Mouse (Mus musculus): ENCODE measurements around the gene Rasgrp3.

The Rasgrp3 gene

GRCm38 (mm10) chr17:75505053-75505452 lies 69.4 kb downstream of the Rasgrp3 start:
- DNase-seq = no peak

GRCm38 (mm10) chr17:75506097-75506675 lies 70.5 kb downstream of the Rasgrp3 start:
- DNase-seq = peak; percentile 21

GRCm38 (mm10) chr17:75506708-75507641 lies 71.3 kb downstream of the Rasgrp3 start:
- DNase-seq = no peak

GRCm38 (mm10) chr17:75509257-75509656 lies 73.6 kb downstream of the Rasgrp3 start:
- DNase-seq = no peak

- DNase-seq = no peak
These were observed 80.9 kb downstream of the Rasgrp3 start for GRCm38 (mm10) chr17:75516591-75516990.

- no peak for DNase-seq
These were observed 82.6 kb downstream of the Rasgrp3 start for GRCm38 (mm10) chr17:75518181-75518901.

GRCm38 (mm10) chr17:75519239-75519900 lies 83.7 kb downstream of the Rasgrp3 start:
- DNase-seq = peak; percentile 33

- DNase-seq = no peak
These were observed 85.6 kb downstream of the Rasgrp3 start for GRCm38 (mm10) chr17:75521236-75521842.

GRCm38 (mm10) chr17:75522347-75523065 lies 86.8 kb downstream of the Rasgrp3 start:
- no peak for DNase-seq

- peak; percentile 70 for DNase-seq
These were observed 88.1 kb downstream of the Rasgrp3 start for GRCm38 (mm10) chr17:75523812-75524211.

GRCm38 (mm10) chr17:75526411-75526810 lies 90.7 kb downstream of the Rasgrp3 start:
- DNase-seq = no peak

GRCm38 (mm10) chr17:75529222-75529935 lies 93.7 kb downstream of the Rasgrp3 start:
- DNase-seq = no peak

GRCm38 (mm10) chr17:75532469-75532986 lies 96.8 kb downstream of the Rasgrp3 start:
- no peak for DNase-seq

GRCm38 (mm10) chr17:75534314-75535020 lies 98.8 kb downstream of the Rasgrp3 start:
- DNase-seq = no peak

- DNase-seq = no peak
These were observed 99.9 kb downstream of the Rasgrp3 start for GRCm38 (mm10) chr17:75535612-75536011.

GRCm38 (mm10) chr17:75536396-75537049 lies 100.8 kb downstream of the Rasgrp3 start:
- DNase-seq = peak; percentile 64

GRCm38 (mm10) chr17:75537050-75537445 lies 101.4 kb downstream of the Rasgrp3 start:
- no peak for DNase-seq

- DNase-seq = no peak
These were observed 102.7 kb downstream of the Rasgrp3 start for GRCm38 (mm10) chr17:75538431-75538830.

GRCm38 (mm10) chr17:75539130-75539529 lies 103.4 kb downstream of the Rasgrp3 start:
- DNase-seq = no peak

GRCm38 (mm10) chr17:75539841-75540240 lies 104.1 kb downstream of the Rasgrp3 start:
- DNase-seq = no peak

Data from kidney, postnatal 10 days (tissue).